Mouse (Mus musculus) myocyte (in vitro differentiated cells): ENCODE measurements at regions not wholly inside any gene's neighbourhood (a gene's known extent, or its start where the extent isn't known, plus 50 kb on each side); places are given as distances from the start of the nearest gene placed in this dataset.

Experiments
- H3K27me3 ChIP-seq: one replicate; pipeline ENCODE4 v1.6.1; 2011; ENCODE audit not compliant: control insufficient read depth, insufficient read depth, insufficient read length
- H3K36me3 ChIP-seq: one replicate; pipeline ENCODE4 v1.6.1; 2011; ENCODE audit not compliant: control insufficient read depth, insufficient read depth
- H3K4me2 ChIP-seq: one replicate; pipeline ENCODE4 v1.6.1; 2011; ENCODE audit warnings: low read depth, control low read depth
- H3K4me3 ChIP-seq: one replicate; pipeline ENCODE4 v1.5.1; 2011; ENCODE audit warnings: mild to moderate bottlenecking, control low read depth, moderate library complexity
- H3K79me2 ChIP-seq: one replicate; pipeline ENCODE4 v1.6.1; 2011; ENCODE audit not compliant: control insufficient read depth, insufficient read depth
- H3ac ChIP-seq: one replicate; pipeline ENCODE4 v1.6.1; 2011; ENCODE audit not compliant: control insufficient read depth, insufficient read length
- CEBPB ChIP-seq: IDR thresholded peaks from 2 replicates; pipeline ENCODE4 v1.6.1; 2011; ENCODE audit warnings: mild to moderate bottlenecking, moderate library complexity; ENCODE audit not compliant: poor library complexity, insufficient read depth, severe bottlenecking
- E2F4 ChIP-seq: IDR thresholded peaks from one replicate; pipeline ENCODE4 v1.6.1; 2011; ENCODE audit warnings: mild to moderate bottlenecking, control low read depth, moderate library complexity; ENCODE audit not compliant: insufficient read depth
- MAX ChIP-seq: IDR thresholded peaks from one replicate; pipeline ENCODE4 v1.6.1; 2011; ENCODE audit warnings: low read depth, mild to moderate bottlenecking, control low read depth
- MYOD1 ChIP-seq, 3 experiments: IDR thresholded peaks; one replicate each; pipeline ENCODE4 v1.6.1; 2011; ENCODE audit warnings: control low read depth in 2 of 3, low read depth in 2 of 3, mild to moderate bottlenecking in 2 of 3, moderate library complexity in 1 of 3; ENCODE audit not compliant: insufficient read length in 2 of 3, control insufficient read depth in 1 of 3
- MYOG ChIP-seq, 3 experiments: IDR thresholded peaks; one replicate each; pipeline ENCODE4 v1.6.1; 2011; ENCODE audit warnings: control low read depth in 2 of 3, low read depth in 2 of 3, mild to moderate bottlenecking in 2 of 3; ENCODE audit not compliant: insufficient read length in 2 of 3, control insufficient read depth in 1 of 3, insufficient read depth in 1 of 3
- POLR2A ChIP-seq: IDR thresholded peaks from one replicate; pipeline ENCODE4 v1.6.1; 2011; ENCODE audit warnings: low read depth, mild to moderate bottlenecking, control low read depth, moderate library complexity; ENCODE audit not compliant: insufficient read length
- REST ChIP-seq: IDR thresholded peaks from one replicate; pipeline ENCODE4 v1.6.1; 2011; ENCODE audit warnings: mild to moderate bottlenecking, control low read depth, moderate library complexity; ENCODE audit not compliant: insufficient read depth, insufficient read length
- SRF ChIP-seq: IDR thresholded peaks from one replicate; pipeline ENCODE4 v1.6.1; 2011; ENCODE audit warnings: low read depth; ENCODE audit not compliant: control insufficient read depth, insufficient read length
- TCF12 ChIP-seq: IDR thresholded peaks from one replicate; pipeline ENCODE4 v1.6.1; 2011; ENCODE audit warnings: mild to moderate bottlenecking, control low read depth; ENCODE audit not compliant: poor library complexity, insufficient read depth, severe bottlenecking
- TCF3 ChIP-seq: IDR thresholded peaks from one replicate; pipeline ENCODE4 v1.6.1; 2011; ENCODE audit warnings: low read depth, control low read depth; ENCODE audit not compliant: insufficient read length
- USF1 ChIP-seq: IDR thresholded peaks from one replicate; pipeline ENCODE4 v1.6.1; 2011; ENCODE audit warnings: low read depth, mild to moderate bottlenecking, control low read depth, moderate library complexity

DNA sequence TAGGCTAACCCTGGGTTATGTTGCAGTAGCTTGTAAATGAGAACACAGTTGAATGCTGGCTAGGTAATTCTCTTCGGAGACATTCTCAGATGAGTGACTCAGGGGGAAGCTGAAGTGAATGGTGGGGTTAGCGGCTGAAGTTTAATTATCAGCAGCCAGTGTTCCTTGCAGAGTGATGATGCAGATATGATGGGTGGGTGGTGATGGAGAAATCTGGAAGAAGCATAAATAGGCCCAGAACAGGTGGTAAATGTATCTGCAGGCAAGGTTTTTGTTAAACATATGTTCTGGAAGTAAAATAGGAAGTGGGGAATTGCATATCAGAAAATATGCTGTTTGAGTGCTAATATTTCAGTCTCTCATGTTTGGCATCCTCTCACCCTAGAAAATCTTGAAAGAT is 191.3 kb downstream of the Edem1 start:
- no peak overlapping the region for H3K4me3 ChIP-seq
- no peaks in the 10 kb centered on the region for H3K36me3 ChIP-seq
- TF ChIP-seq MAX (no peak), TCF3 (no peak), REST (no peak), CEBPB (no peak), E2F4 (no peak), TCF12 (no peak), MYOG (IDR thresholded peaks at IDR 0.05; ENCODE audit: control insufficient read depth in 1 of 3, insufficient read depth in 1 of 3, insufficient read length in 2 of 3, low read depth in 2 of 3) (no peak), POLR2A (no peak), USF1 (no peak), SRF (no peak), MYOD1 (IDR thresholded peaks at IDR 0.05; ENCODE audit: control insufficient read depth in 1 of 3, insufficient read length in 2 of 3, low read depth in 2 of 3) (no peak)

More for the DNA sequence above, 191.3 kb downstream of the Edem1 start:
- Histone ChIP-seq H3K4me2 (no peak overlapping the region), H3K79me2 (no peaks in the 10 kb centered on the region), H3K27me3 (no peaks in the 10 kb centered on the region), H3ac (no peak overlapping the region)
